Mouse (Mus musculus) left cerebral cortex, adult 6 months (tissue): ENCODE measurements around the gene Nr0b1. TPM values are rescaled to one million over a fixed set of nuclear protein-coding genes. Genes with fewer than 3 reads are reported as not detected.

Experiments used
- long read RNA-seq, 2 experiments: library from polyadenylated mRNA; unstranded; transcript quantifications; one replicate each; pipeline ENCODE4 v2.0.0; 2019 to 2020
- polyA plus RNA-seq: library from polyadenylated mRNA; unstranded; fragments of <200 nt; fragmentation: Nextera tagmentation; gene quantifications from 2 replicates; pipeline ENCODE4 v1.2.3, GENCODE M21; 2021

Nr0b1 gene
- polyA plus RNA-seq = 0.11 TPM in 1 of 2 replicates, not detected in the other
- long read RNA-seq, experiment 1 = 0 reads
- long read RNA-seq, experiment 2 = 0 reads

GRCm38 (mm10) chrX:86191614-86192419 is at the start of gene Nr0b1:
TSS of gene Nr0b1 (plus strand) at chrX:86191764.

Other genes with a start within 250 kb of the Nr0b1 start
- gene Samt3, start 147.6 kb upstream of the Nr0b1 start, polyA plus RNA-seq = not detected in 2 replicates
- gene Mageb4, start 113.3 kb downstream of the Nr0b1 start, polyA plus RNA-seq = not detected in 2 replicates